Mouse (Mus musculus) lung, embryonic 16.5 days (tissue): ENCODE data around the gene Basp1. TPM values are rescaled to one million over a fixed set of nuclear protein-coding genes. Genes with fewer than 3 reads are reported as not detected.

Source experiments
- ATAC-seq: fragments of 200-750 bp; cut with Nextera tagmentation; 2 replicates; pipeline ENCODE4 v1.8.0; 2017; ENCODE audit warnings: low read depth, mild to moderate bottlenecking, moderate library complexity
- H3K27ac ChIP-seq: fragments of 300-500 bp; sonication (generic); 2 replicates; pipeline ENCODE4 v1.5.1; 2014; ENCODE audit warnings: mild to moderate bottlenecking, control low read depth, low read length
- H3K27me3 ChIP-seq: fragments of 300-500 bp; sonication (generic); 2 replicates; pipeline ENCODE4 v1.6.1; 2014; ENCODE audit warnings: low read depth, low read length, mixed read lengths; ENCODE audit not compliant: control insufficient read depth, insufficient read depth
- H3K36me3 ChIP-seq: fragments of 300-500 bp; sonication (generic); 2 replicates; pipeline ENCODE4 v1.6.1; 2014; ENCODE audit warnings: low read length; ENCODE audit not compliant: control insufficient read depth, insufficient read depth
- H3K4me1 ChIP-seq: fragments of 300-500 bp; sonication (generic); replicated peaks from 2 replicates; pipeline ENCODE4 v1.6.1; 2014; ENCODE audit warnings: low read length, mixed read lengths; ENCODE audit not compliant: control insufficient read depth, insufficient read depth
- H3K4me2 ChIP-seq: fragments of 300-500 bp; sonication (generic); 2 replicates; pipeline ENCODE4 v1.6.1; 2014; ENCODE audit warnings: low read depth, low read length, control low read depth
- H3K4me3 ChIP-seq: fragments of 300-500 bp; sonication (generic); 2 replicates; pipeline ENCODE4 v1.5.1; 2014; ENCODE audit warnings: mild to moderate bottlenecking, low read length, control low read depth
- H3K9ac ChIP-seq: fragments of 300-500 bp; sonication (generic); 2 replicates; pipeline ENCODE4 v1.6.1; 2014; ENCODE audit warnings: low read length, control low read depth
- H3K9me3 ChIP-seq: fragments of 300-500 bp; sonication (generic); 2 replicates; pipeline ENCODE4 v1.6.1; 2016; ENCODE audit warnings: low read length; ENCODE audit not compliant: control insufficient read depth
- WGBS: fragments of 180-500 bp; shearing (Covaris S2); extraction: QIAGEN DNeasy Blood & Tissue Kit; methylation state at CpG from one replicate; pipeline ENCODE4 v1.1.7; 2014; 5-methylcytosine and 5-hydroxymethylcytosine counted together
- polyA plus RNA-seq: library from polyadenylated mRNA; unstranded; fragments of >200 nt; fragmentation: Nextera tagmentation; extraction: Ambion mirVana; gene quantifications from 2 replicates; pipeline ENCODE4 v1.2.1, GENCODE M21; 2015

The Basp1 gene
- polyA plus RNA-seq, 1 experiment from 2014 or later, result 13.0 TPM

DNA sequence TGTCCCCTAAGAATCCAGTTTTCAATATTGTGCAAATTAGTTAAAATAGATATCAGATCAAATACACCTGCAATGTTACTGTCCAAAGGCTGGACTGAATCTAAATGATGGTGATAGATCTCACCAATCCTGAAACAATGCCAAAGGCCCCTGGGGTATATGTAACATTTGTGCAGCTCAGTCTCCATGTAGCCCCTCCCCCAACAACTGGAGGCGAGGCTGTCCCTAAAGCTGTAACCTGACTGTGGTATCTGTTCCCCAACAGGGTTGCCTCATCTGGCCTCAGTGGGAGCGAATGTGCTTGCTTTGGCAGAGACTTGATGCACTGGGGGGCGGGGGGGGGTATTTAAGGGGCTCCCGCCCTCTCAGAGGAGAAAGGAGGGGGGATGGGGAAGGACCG lies 52.7 kb downstream of the Basp1 start:
- no peak overlapping the region for H3K27ac ChIP-seq
- no peak overlapping the region for H3K4me3 ChIP-seq
- no peaks in the 10 kb centered on the region for H3K9me3 ChIP-seq
- ATAC-seq, result no peak
- H3K36me3 ChIP-seq, result no peaks in the 10 kb centered on the region
- H3K9ac ChIP-seq, result no peak overlapping the region
- H3K4me2 ChIP-seq, result no peak overlapping the region
- 61% methylated on average over 5 of the region's 5 CpGs for WGBS
- H3K27me3 ChIP-seq, result no peaks in the 10 kb centered on the region
- no peaks in the 10 kb centered on the region for H3K4me1 ChIP-seq

DNA sequence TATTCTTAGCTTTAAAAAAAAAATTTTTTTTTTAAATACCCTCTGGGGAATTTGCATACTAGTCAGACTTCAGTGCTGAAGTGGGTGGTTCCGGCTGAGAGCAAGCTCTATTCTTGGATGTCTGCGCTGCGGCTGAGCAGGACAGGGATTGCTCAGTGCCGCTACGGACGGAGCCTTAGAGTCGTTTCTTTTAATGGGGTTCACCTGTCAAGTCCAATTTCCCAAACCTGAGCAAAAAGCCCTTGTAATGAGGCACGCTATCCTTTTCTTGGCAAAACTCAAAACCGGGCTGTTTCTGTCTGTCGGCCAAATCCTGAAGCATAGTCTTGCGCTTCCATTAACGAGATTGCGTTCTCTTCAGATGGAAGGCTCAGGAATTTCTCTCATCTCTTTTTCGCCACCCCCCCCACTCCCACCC lies 54.9 kb downstream of the Basp1 start:
- H3K4me2 ChIP-seq, result peak overlapping the region; percentile 40
- ATAC-seq, result no peak
- no peaks in the 10 kb centered on the region for H3K9me3 ChIP-seq
- no peak overlapping the region for H3K9ac ChIP-seq
- 43% methylated on average over 14 of the region's 14 CpGs for WGBS
- no peaks in the 10 kb centered on the region for H3K36me3 ChIP-seq
- no peak overlapping the region for H3K27ac ChIP-seq
- no peak overlapping the region for H3K4me3 ChIP-seq
- no peaks in the 10 kb centered on the region for H3K4me1 ChIP-seq
- no peaks in the 10 kb centered on the region for H3K27me3 ChIP-seq

DNA sequence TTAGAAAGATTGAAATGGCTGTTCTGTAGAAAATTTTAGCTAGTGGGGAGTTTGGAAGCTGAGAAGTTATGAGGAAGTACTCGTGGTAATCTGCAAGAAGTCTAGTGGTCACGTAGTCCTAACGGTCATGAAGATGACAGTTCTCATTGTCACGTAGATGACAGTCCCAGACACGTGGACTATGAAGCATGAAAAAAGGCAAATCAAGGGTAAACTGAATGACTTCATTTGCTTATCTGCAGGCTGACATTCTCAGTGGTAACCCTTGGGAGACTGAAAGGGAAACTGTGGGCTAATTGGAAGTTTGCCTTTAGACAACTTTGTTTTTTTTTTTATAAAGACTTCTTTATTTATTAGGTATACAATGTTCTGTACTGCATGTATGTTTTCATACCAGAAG lies 58.2 kb downstream of the Basp1 start:
- H3K9me3 ChIP-seq, result no peaks in the 10 kb centered on the region
- no peak overlapping the region for H3K4me3 ChIP-seq
- no peak overlapping the region for H3K27ac ChIP-seq
- H3K4me2 ChIP-seq, result no peak overlapping the region
- no peak for ATAC-seq
- no peaks in the 10 kb centered on the region for H3K27me3 ChIP-seq
- 68% methylated on average over 5 of the region's 5 CpGs for WGBS
- no peak overlapping the region for H3K9ac ChIP-seq
- H3K4me1 ChIP-seq, result no peaks in the 10 kb centered on the region
- no peaks in the 10 kb centered on the region for H3K36me3 ChIP-seq

DNA sequence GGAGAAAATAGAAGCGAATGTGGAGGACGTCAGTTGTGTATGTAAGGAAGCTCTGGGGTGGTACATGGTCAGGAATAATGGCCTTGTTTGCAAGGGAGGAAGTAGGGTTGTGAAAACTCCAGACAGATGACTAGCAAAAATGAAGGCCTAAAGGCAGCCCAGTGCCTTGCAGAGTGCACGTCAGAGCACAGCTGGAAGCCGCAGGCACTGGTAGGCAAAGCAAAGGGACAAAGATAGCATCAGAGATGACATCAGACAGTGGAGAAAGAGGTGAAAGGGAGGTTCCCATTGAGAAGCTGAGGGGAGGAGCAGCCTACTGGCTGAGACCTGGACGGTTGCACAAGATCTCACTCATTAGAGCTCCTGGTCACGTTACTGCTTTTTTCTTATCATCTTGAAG lies 58.8 kb downstream of the Basp1 start:
- no peak for ATAC-seq
- no peaks in the 10 kb centered on the region for H3K9me3 ChIP-seq
- H3K36me3 ChIP-seq, result no peaks in the 10 kb centered on the region
- H3K27ac ChIP-seq, result no peak overlapping the region
- H3K9ac ChIP-seq, result no peak overlapping the region
- no peaks in the 10 kb centered on the region for H3K27me3 ChIP-seq
- H3K4me2 ChIP-seq, result no peak overlapping the region
- H3K4me3 ChIP-seq, result no peak overlapping the region
- no peaks in the 10 kb centered on the region for H3K4me1 ChIP-seq
- 72% methylated on average over 6 of the region's 6 CpGs for WGBS

DNA sequence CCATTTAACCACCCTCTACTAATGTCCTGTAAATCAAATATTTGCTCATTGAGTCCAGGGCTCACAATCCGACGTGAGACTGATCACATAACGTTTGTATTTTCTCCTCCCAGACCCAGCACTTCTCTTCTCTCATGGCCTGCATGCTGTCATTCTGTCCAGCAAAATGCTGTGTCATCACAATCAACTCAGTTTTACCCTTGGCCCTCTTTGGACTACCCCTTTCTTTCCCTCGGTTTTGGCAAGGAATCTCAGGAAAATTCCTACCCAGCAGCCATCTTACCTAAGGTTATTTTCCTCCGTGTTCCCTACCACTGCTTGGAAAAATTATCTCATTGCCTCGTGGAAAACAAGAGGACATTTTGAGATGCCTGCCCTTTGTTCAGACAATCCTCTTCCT lies 60.1 kb downstream of the Basp1 start:
- H3K4me2 ChIP-seq, result no peak overlapping the region
- no peaks in the 10 kb centered on the region for H3K4me1 ChIP-seq
- no peaks in the 10 kb centered on the region for H3K27me3 ChIP-seq
- H3K36me3 ChIP-seq, result no peaks in the 10 kb centered on the region
- WGBS, result 63% methylated on average over 6 of the region's 6 CpGs
- ATAC-seq, result no peak
- H3K27ac ChIP-seq, result no peak overlapping the region
- no peaks in the 10 kb centered on the region for H3K9me3 ChIP-seq
- H3K4me3 ChIP-seq, result no peak overlapping the region
- H3K9ac ChIP-seq, result no peak overlapping the region

DNA sequence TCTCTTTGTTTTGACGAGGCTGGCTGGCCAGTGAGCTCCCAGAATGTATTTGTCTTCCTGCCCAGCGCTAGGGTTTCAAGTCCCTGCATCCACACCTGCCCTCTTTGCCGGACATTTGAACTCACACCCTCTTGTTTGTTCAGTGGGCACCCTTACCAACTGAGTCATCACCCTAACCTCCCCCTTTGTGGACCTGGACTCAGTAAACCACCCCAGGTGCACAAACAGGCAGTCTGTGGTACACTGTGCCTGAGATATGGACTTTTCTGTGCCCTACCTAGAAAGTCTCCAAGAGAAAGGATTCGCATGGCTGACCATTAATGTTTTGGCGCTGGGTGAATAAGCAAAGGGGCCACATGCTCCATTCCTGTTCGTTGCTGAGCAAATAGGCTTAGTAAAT lies 70.3 kb downstream of the Basp1 start:
- H3K9me3 ChIP-seq, result no peaks in the 10 kb centered on the region
- no peaks in the 10 kb centered on the region for H3K4me1 ChIP-seq
- no peak overlapping the region for H3K27ac ChIP-seq
- no peaks in the 10 kb centered on the region for H3K36me3 ChIP-seq
- WGBS, result 47% methylated on average over 6 of the region's 6 CpGs
- H3K4me3 ChIP-seq, result no peak overlapping the region
- H3K9ac ChIP-seq, result no peak overlapping the region
- ATAC-seq, result no peak
- H3K27me3 ChIP-seq, result no peaks in the 10 kb centered on the region
- no peak overlapping the region for H3K4me2 ChIP-seq

DNA sequence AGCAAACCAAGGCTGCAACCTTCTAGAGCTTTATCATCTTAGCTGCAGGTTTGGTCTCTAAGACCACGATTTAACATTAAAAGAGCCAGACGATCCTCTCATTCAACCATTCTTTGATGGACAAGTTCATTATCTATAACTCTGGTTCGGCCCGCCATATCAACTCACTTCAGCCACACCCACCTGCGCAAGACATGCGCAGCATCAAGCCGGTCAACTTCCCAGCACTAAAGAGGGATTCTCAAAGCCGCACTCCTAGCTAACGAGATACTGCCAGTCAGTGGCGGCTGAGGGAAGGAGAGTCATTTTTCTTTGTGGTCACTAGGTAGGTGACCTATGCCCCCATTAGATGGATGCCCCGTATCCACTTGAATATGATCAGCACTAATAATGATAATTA lies 78.3 kb downstream of the Basp1 start:
- H3K4me3 ChIP-seq, result no peak overlapping the region
- 89% methylated on average over 11 of the region's 11 CpGs for WGBS

DNA sequence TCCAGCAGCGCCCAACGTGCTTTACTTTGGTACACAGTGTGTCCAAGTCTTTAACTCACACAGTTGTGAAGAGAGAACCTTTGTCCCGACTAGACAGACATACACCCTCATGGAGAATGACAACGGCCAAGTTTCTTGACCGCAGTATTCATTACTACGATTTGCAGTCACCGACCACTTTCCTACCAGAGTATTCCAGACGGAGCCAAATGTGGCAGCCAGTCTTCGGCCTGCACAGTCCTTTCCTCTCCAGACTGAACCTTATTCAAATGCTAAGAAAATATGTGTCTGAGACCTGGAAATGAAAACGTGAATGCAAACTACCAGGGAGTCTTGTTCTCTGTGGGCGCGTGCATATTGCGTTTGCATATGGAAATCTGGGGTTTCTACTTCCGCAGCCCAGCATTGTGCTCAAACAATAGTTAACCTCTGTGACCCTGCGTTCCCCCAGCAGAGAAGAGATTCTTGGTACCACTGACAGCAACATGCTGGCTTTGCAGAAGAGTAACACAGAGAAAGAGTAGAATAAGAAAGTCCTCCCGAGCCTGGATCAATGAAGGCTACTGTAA lies 81.6 kb downstream of the Basp1 start:
- no peaks in the 10 kb centered on the region for H3K4me1 ChIP-seq
- no peaks in the 10 kb centered on the region for H3K27me3 ChIP-seq
- no peak overlapping the region for H3K27ac ChIP-seq
- H3K9ac ChIP-seq, result no peak overlapping the region
- no peak overlapping the region for H3K4me2 ChIP-seq
- WGBS, result 67% methylated on average over 16 of the region's 16 CpGs
- H3K9me3 ChIP-seq, result no peaks in the 10 kb centered on the region
- no peak overlapping the region for H3K4me3 ChIP-seq
- H3K36me3 ChIP-seq, result no peaks in the 10 kb centered on the region
- no peak for ATAC-seq

More for the DNA sequence above, 78.3 kb downstream of the Basp1 start:
- no peak overlapping the region for H3K27ac ChIP-seq
- no peak for ATAC-seq
- H3K4me1 ChIP-seq, result no peaks in the 10 kb centered on the region
- H3K9me3 ChIP-seq, result no peaks in the 10 kb centered on the region
- H3K36me3 ChIP-seq, result no peaks in the 10 kb centered on the region
- no peak overlapping the region for H3K9ac ChIP-seq
- H3K4me2 ChIP-seq, result no peak overlapping the region
- no peaks in the 10 kb centered on the region for H3K27me3 ChIP-seq

DNA sequence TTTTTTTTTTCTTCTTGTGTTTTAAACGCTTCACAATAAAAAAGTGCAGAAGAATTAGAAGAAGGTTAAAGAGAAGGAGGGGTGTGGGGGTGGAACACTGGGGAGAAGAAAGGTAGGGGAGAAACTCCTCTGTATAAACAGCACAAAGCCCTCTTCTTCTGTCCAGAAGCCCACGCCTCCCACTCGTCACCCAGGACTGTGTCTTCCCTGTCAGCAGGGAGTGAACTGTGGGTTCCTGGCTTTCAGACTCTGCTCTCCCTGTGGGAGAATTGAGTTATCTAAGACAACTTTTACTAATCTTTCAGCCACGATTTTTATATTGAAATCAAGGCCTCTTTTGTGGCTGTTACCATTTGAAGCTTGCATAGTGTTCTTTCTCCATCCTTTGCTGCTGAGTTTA lies 82.6 kb downstream of the Basp1 start:
- 72% methylated on average over 4 of the region's 4 CpGs for WGBS

DNA sequence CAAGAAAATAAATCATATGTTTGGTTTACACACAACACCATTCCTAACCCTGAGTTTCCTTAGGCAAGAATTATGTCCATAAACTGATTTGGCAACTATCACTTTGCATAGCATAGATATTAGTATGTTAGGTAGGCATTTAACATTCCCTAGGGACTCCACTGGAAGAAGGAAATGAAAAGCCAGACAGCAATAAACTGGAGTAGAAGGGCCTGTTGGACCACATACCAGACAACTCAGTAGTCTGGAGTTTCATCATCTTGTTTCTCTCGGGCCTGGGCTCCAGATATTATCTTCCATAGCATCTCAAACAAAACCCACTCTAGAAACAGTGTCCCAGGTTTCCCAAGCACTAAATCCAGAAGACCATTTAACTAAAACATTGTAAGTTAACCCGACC lies 91.0 kb downstream of the Basp1 start:
- H3K36me3 ChIP-seq, result no peaks in the 10 kb centered on the region
- ATAC-seq, result no peak

More for the DNA sequence above, 82.6 kb downstream of the Basp1 start:
- Histone ChIP-seq H3K9ac (no peak overlapping the region), H3K4me1 (no peaks in the 10 kb centered on the region), H3K9me3 (no peaks in the 10 kb centered on the region), H3K27me3 (no peaks in the 10 kb centered on the region), H3K4me3 (no peak overlapping the region), H3K4me2 (no peak overlapping the region), H3K36me3 (no peaks in the 10 kb centered on the region), H3K27ac (no peak overlapping the region)
- no peak for ATAC-seq

More for the DNA sequence above, 91.0 kb downstream of the Basp1 start:
- H3K9me3 ChIP-seq, result no peaks in the 10 kb centered on the region
- no peaks in the 10 kb centered on the region for H3K27me3 ChIP-seq
- WGBS, result 50% methylated on average over 2 of the region's 2 CpGs
- no peak overlapping the region for H3K4me2 ChIP-seq
- no peak overlapping the region for H3K9ac ChIP-seq
- H3K4me1 ChIP-seq, result peaks cover 6% of the 10 kb centered on the region; the same call in 1 of the 2 replicates
- H3K4me3 ChIP-seq, result no peak overlapping the region
- H3K27ac ChIP-seq, result no peak overlapping the region
